Mouse (Mus musculus) central nervous system, embryonic 14 days (tissue): ENCODE data around the gene Fam131a. TPM values are rescaled to one million over a fixed set of nuclear protein-coding genes. Genes with fewer than 3 reads are reported as not detected.

Experiments used
- polyA plus RNA-seq: library from polyadenylated mRNA; depleted of rRNA; stranded (reverse); fragments of >200 nt; gene quantifications from 2 replicates; pipeline ENCODE4 v1.2.3, GENCODE M21; 2012; rRNA removed

The Fam131a gene
- polyA plus RNA-seq: 44.1 and 52.6 TPM in 2 replicates

GRCm38 (mm10) chr16:20693111-20693701, at the start of gene Fam131a:
Fam131a (plus strand) TSS chr16:20693241.

GRCm38 (mm10) chr16:20651076-20651946, 41.7 kb upstream of the Fam131a start, which contains the start of gene Psmd2:
Psmd2 (plus strand) TSS chr16:20651652.

GRCm38 (mm10) chr16:20668013-20668412, 25.0 kb upstream of the Fam131a start, which contains the start of gene Eif4g1:
Eif4g1 (plus strand) TSS chr16:20668313.

GRCm38 (mm10) chr16:20717181-20717977, 24.3 kb downstream of the Fam131a start, which contains the start of the genes Polr2h and Clcn2:
Polr2h (plus strand) TSS chr16:20717665.
Clcn2 (minus strand) TSS chr16:20717746.

GRCm38 (mm10) chr16:20732925-20733730, 40.1 kb downstream of the Fam131a start, which contains the start of gene Chrd:
Chrd (plus strand) TSS chr16:20733127.

GRCm38 (mm10) chr16:20733731-20734730, 41.0 kb downstream of the Fam131a start, which contains the start of gene Thpo:
Thpo (minus strand) TSS chr16:20734511.

Other genes with a start within 250 kb of the Fam131a start
- 50.9 and 53.0 TPM in 2 replicates for gene Eif2b5, start 194.4 kb upstream of the Fam131a start, polyA plus RNA-seq
- 81.3 and 94.9 TPM in 2 replicates for gene Dvl3, start 176.3 kb upstream of the Fam131a start, polyA plus RNA-seq
- gene Ap2m1, start 157.8 kb upstream of the Fam131a start, polyA plus RNA-seq: 996 and 1,020 TPM in 2 replicates
- 68.0 and 74.3 TPM in 2 replicates for gene Abcf3, start 144.7 kb upstream of the Fam131a start, polyA plus RNA-seq
- 29.8 and 35.2 TPM in 2 replicates for gene Vwa5b2, start 103.8 kb upstream of the Fam131a start, polyA plus RNA-seq
- 11.8 and 12.3 TPM in 2 replicates for gene Eef1akmt4, start 81.6 kb upstream of the Fam131a start, polyA plus RNA-seq
- gene Gm49333, start 81.6 kb upstream of the Fam131a start, polyA plus RNA-seq: 0.06 TPM in 1 of 2 replicates, not detected in the other
- 27.2 and 27.6 TPM in 2 replicates for gene Alg3, start 81.5 kb upstream of the Fam131a start, polyA plus RNA-seq
- gene Camk2n2, start 72.0 kb upstream of the Fam131a start, polyA plus RNA-seq: 65.1 and 66.7 TPM in 2 replicates
- 29.3 and 32.5 TPM in 2 replicates for gene Ece2, start 63.4 kb upstream of the Fam131a start, polyA plus RNA-seq
- 219 and 227 TPM in 2 replicates for gene Psmd2, start 41.6 kb upstream of the Fam131a start, polyA plus RNA-seq
- 245 and 252 TPM in 2 replicates for gene Eif4g1, start 24.9 kb upstream of the Fam131a start, polyA plus RNA-seq
- gene Polr2h, start 24.4 kb downstream of the Fam131a start, polyA plus RNA-seq: 67.8 and 68.8 TPM in 2 replicates
- 80.5 and 93.6 TPM in 2 replicates for gene Clcn2, start 24.5 kb downstream of the Fam131a start, polyA plus RNA-seq
- gene Chrd, start 39.9 kb downstream of the Fam131a start, polyA plus RNA-seq: 24.7 and 29.3 TPM in 2 replicates
- 3.2 and 3.3 TPM in 2 replicates for gene Thpo, start 41.3 kb downstream of the Fam131a start, polyA plus RNA-seq